Mouse (Mus musculus) neural tube, embryonic 14.5 days (tissue): ENCODE results near the gene Gatad1. TPM values are rescaled to one million over a fixed set of nuclear protein-coding genes. Genes with fewer than 3 reads are reported as not detected.

Experiments used
- ATAC-seq: fragments of 200-750 bp; cut with Nextera tagmentation; 2 replicates; pipeline ENCODE4 v1.8.0; 2017; ENCODE audit warnings: low read depth, mild to moderate bottlenecking, moderate TSS enrichment, moderate library complexity
- H3K27ac ChIP-seq: fragments of 300-500 bp; sonication (generic); 2 replicates; pipeline ENCODE4 v1.5.1; 2014; ENCODE audit warnings: low read depth, mild to moderate bottlenecking, control low read depth, low read length, moderate library complexity, mixed read lengths
- H3K27me3 ChIP-seq: fragments of 300-500 bp; sonication (generic); 2 replicates; pipeline ENCODE4 v1.6.1; 2014; ENCODE audit warnings: low read length; ENCODE audit not compliant: control insufficient read depth, insufficient read depth
- H3K36me3 ChIP-seq: fragments of 300-500 bp; sonication (generic); 2 replicates; pipeline ENCODE4 v1.6.1; 2014; ENCODE audit warnings: low read length, mixed read lengths; ENCODE audit not compliant: control insufficient read depth, insufficient read depth
- H3K4me1 ChIP-seq: fragments of 300-500 bp; sonication (generic); 2 replicates; pipeline ENCODE4 v1.6.1; 2014; ENCODE audit warnings: low read length; ENCODE audit not compliant: control insufficient read depth, insufficient read depth
- H3K4me2 ChIP-seq: fragments of 300-500 bp; sonication (generic); 2 replicates; pipeline ENCODE4 v1.6.1; 2014; ENCODE audit warnings: mild to moderate bottlenecking, low read depth, low read length, control low read depth
- H3K4me3 ChIP-seq: fragments of 300-500 bp; sonication (generic); 2 replicates; pipeline ENCODE4 v1.5.1; 2014; ENCODE audit warnings: low read depth, low read length, control low read depth, mixed read lengths
- H3K9ac ChIP-seq: fragments of 300-500 bp; sonication (generic); replicated peaks from 2 replicates; pipeline ENCODE4 v1.6.1; 2014; ENCODE audit warnings: low read depth, mild to moderate bottlenecking, control low read depth, low read length, mixed read lengths
- H3K9me3 ChIP-seq: fragments of 300-500 bp; sonication (generic); 2 replicates; pipeline ENCODE4 v1.6.1; 2016; ENCODE audit warnings: low read length; ENCODE audit not compliant: control insufficient read depth
- WGBS: fragments of 180-500 bp; shearing (Covaris S2); extraction: QIAGEN DNeasy Blood & Tissue Kit; methylation state at CpG from one replicate; pipeline ENCODE4 v1.1.7; 2014; 5-methylcytosine and 5-hydroxymethylcytosine counted together
- microRNA-seq: library from miRNA; unstranded; fragments of <30 nt; microRNA quantifications from one replicate; pipeline ENCODE4, GENCODE M21; 2016
- polyA plus RNA-seq: library from polyadenylated mRNA; unstranded; fragments of >200 nt; fragmentation: Nextera tagmentation; extraction: Ambion mirVana; gene quantifications from 2 replicates; pipeline ENCODE4 v1.2.1, GENCODE M21; 2014

Gatad1 gene
- polyA plus RNA-seq, 1 experiment from 2014 or later: 68.3 TPM

- WGBS: under 1% methylated on average over 50 of the region's 50 CpGs
- ATAC-seq: peak; percentile 98
- Histone ChIP-seq H3K9ac (peak within 1 kb of the TSS; percentile 78), H3K27ac (peak within 1 kb of the TSS; percentile 80), H3K4me1 (peaks cover 9% of the 10 kb centered on the region; the same call in 1 of the 2 replicates), H3K4me2 (peak within 1 kb of the TSS; percentile 80), H3K9me3 (no peaks in the 10 kb centered on the region), H3K27me3 (no peaks in the 10 kb centered on the region), H3K36me3 (peaks cover 6% of the 10 kb centered on the region), H3K4me3 (peak within 1 kb of the TSS; percentile 68)
Measured at GRCm38 (mm10) chr5:3595693-3596398, 61.1 kb downstream of the Gatad1 start, which contains the start of gene Pex1. Pex1 (plus strand) TSS chr5:3596066.

Small RNA genes lying within 50 kb of the gene (microRNA-seq; reads per million reads assigned to microRNA genes)
- gene Gm22926 (not detected), gene Gm26238 (not detected)

Other genes starting within 250 kb of the Gatad1 start
- 28.7 and 30.6 TPM in 2 replicates for gene Fam133b, start 113.4 kb downstream of the Gatad1 start, polyA plus RNA-seq
- gene 1700109H08Rik, start 85.6 kb downstream of the Gatad1 start, polyA plus RNA-seq: 4.3 and 5.8 TPM in 2 replicates
- gene Pex1, start 61.1 kb downstream of the Gatad1 start, polyA plus RNA-seq: 23.5 and 25.5 TPM in 2 replicates
- gene Rbm48, start 60.6 kb downstream of the Gatad1 start, polyA plus RNA-seq: 16.7 and 21.0 TPM in 2 replicates
- gene Tmbim7, start 6.0 kb downstream of the Gatad1 start, polyA plus RNA-seq: not detected in 2 replicates
- 24.4 and 25.8 TPM in 2 replicates for gene Ankib1, start 145.7 kb upstream of the Gatad1 start, polyA plus RNA-seq
- 61.7 and 69.7 TPM in 2 replicates for gene Krit1, start 146.0 kb upstream of the Gatad1 start, polyA plus RNA-seq
- gene Lrrd1, start 188.0 kb upstream of the Gatad1 start, polyA plus RNA-seq: 0.09 and 0.11 TPM in 2 replicates
- gene Mterf1a, start 236.7 kb upstream of the Gatad1 start, polyA plus RNA-seq: 7.1 and 8.2 TPM in 2 replicates